Mouse (Mus musculus): ENCODE measurements at regions not wholly inside any gene's neighbourhood (a gene's known extent, or its start where the extent isn't known, plus 50 kb on each side); places are given as distances from the start of the nearest gene placed in this dataset.
"Not testable (repeated sequence)": the region's sequence is repeated elsewhere in the genome, so short reads cannot be mapped to it uniquely, and the experiment has no call there.

- not testable (repeated sequence) for TF ChIP-seq CTCF (conservative IDR thresholded peaks at IDR 0.05; ENCODE audit: low read length)
- TF ChIP-seq NANOG (IDR thresholded peaks at IDR 0.05; ENCODE audit: borderline replicate concordance, low read length), result peak; percentile 96
Measured at GRCm38 (mm10) chr6:109246510-109246909, 418.1 kb downstream of the Edem1 start.
